Mouse (Mus musculus) CH12.LX (cell line): ENCODE measurements around the gene Gpatch1.

Source experiments
- CHD1 ChIP-seq: IDR thresholded peaks from 2 replicates; pipeline ENCODE4 v1.6.1; 2012; ENCODE audit warnings: low read depth, low read length, improper control_type of control experiment, inconsistent platforms
- CTCF ChIP-seq, 2 experiments: IDR thresholded peaks in 1 of 2; conservative IDR thresholded peaks in 1 of 2; 2 replicates each; pipeline ENCODE4 v1.5.1; 2011 to 2012; ENCODE audit warnings: low read depth in 2 of 2, low read length in 2 of 2, improper control_type of control experiment in 1 of 2, inconsistent platforms in 1 of 2, mild to moderate bottlenecking in 1 of 2, moderate library complexity in 1 of 2
- EP300 ChIP-seq: IDR thresholded peaks from 2 replicates; pipeline ENCODE4 v1.6.1; 2011; ENCODE audit warnings: low read length, improper control_type of control experiment
- POLR2A ChIP-seq: IDR thresholded peaks from 2 replicates; pipeline ENCODE4 v1.6.1; 2011; ENCODE audit warnings: low read depth, mild to moderate bottlenecking, improper control_type of control experiment, low read length
- RAD21 ChIP-seq: IDR thresholded peaks from 2 replicates; pipeline ENCODE4 v1.6.1; 2011; ENCODE audit warnings: low read depth, mild to moderate bottlenecking, low read length, improper control_type of control experiment, moderate library complexity

- TF ChIP-seq EP300: no peak
- TF ChIP-seq CTCF (conservative IDR thresholded peaks at IDR 0.05 in 1 of 2, IDR thresholded peaks at IDR 0.05 in 1 of 2; ENCODE audit: low read depth in 2 of 2, low read length in 2 of 2): no peak
- TF ChIP-seq CHD1: no peak
- no peak for TF ChIP-seq RAD21
- TF ChIP-seq POLR2A: no peak
Measured at GRCm38 (mm10) chr7:35314156-35314555, 4.1 kb downstream of the Gpatch1 start.
